Mouse (Mus musculus) bone marrow macrophage, adult 2 months (primary cell): ENCODE measurements around the gene Fkbp9.

Experiments used
- CTCF ChIP-seq: IDR thresholded peaks from 2 replicates; pipeline ENCODE4 v1.5.1; 2012; ENCODE audit warnings: low read depth, mild to moderate bottlenecking, low read length, moderate library complexity
- POLR2A ChIP-seq: IDR thresholded peaks from 2 replicates; pipeline ENCODE4 v1.6.1; 2012; ENCODE audit warnings: mild to moderate bottlenecking, low read depth, low read length, borderline replicate concordance

DNA sequence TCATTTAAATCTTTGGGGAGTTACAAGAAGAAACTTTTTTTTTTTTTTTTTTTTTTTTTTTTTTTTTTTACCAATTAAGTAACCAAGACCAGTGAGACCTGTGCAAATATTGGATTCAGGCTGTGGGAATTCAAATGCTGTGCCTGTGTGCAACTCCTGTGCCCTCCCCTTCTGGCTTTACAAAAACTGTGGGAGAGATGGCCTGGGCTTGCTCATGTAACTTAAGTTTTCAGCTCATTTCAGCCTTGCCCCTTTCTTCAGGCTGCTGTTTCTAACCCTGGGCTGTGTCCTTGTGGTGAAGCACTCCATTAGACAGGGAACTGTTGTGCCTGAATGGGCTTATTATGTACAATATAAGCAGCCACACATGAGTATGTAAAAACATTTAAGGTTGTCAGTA lies 971 bp downstream of the Fkbp9 start:
- TF ChIP-seq POLR2A (no peak), CTCF (no peak)
